Mouse (Mus musculus): ENCODE data around the gene Cntn3. TPM values are rescaled to one million over a fixed set of nuclear protein-coding genes. Genes with fewer than 3 reads are reported as not detected.
"Not testable (repeated sequence)": the region's sequence is repeated elsewhere in the genome, so short reads cannot be mapped to it uniquely, and the experiment has no call there.

The Cntn3 gene
- not detected for total RNA-seq (2021)
- long read RNA-seq, experiment 1 = 0 reads
- long read RNA-seq, experiment 2 = 0 reads

GRCm38 (mm10) chr6:102573001-102573400 lies at the start of gene Cntn3:
Cntn3 (minus strand) TSS chr6:102573101.
- DNase-seq = not testable (repeated sequence)

GRCm38 (mm10) chr6:102600773-102601172 lies 27.9 kb upstream of the Cntn3 start:
- no peak for DNase-seq

- no peak for DNase-seq
Measured at GRCm38 (mm10) chr6:102597756-102598155, 24.9 kb upstream of the Cntn3 start.

GRCm38 (mm10) chr6:102590151-102590550 lies 17.2 kb upstream of the Cntn3 start:
- DNase-seq = no peak

GRCm38 (mm10) chr6:102589311-102589710 lies 16.4 kb upstream of the Cntn3 start:
- DNase-seq = no peak

- DNase-seq = no peak
Measured at GRCm38 (mm10) chr6:102586056-102586455, 13.2 kb upstream of the Cntn3 start.

GRCm38 (mm10) chr6:102583578-102583977 lies 10.7 kb upstream of the Cntn3 start:
- DNase-seq = no peak

GRCm38 (mm10) chr6:102567496-102567895 lies 5.4 kb downstream of the Cntn3 start:
- DNase-seq = no peak

- no peak for DNase-seq
Measured at GRCm38 (mm10) chr6:102565228-102565627, 7.7 kb downstream of the Cntn3 start.

GRCm38 (mm10) chr6:102564011-102564731 lies 8.7 kb downstream of the Cntn3 start:
- no peak for DNase-seq

- no peak for DNase-seq
Measured at GRCm38 (mm10) chr6:102563431-102563830, 9.5 kb downstream of the Cntn3 start.

GRCm38 (mm10) chr6:102557521-102557920 lies 15.4 kb downstream of the Cntn3 start:
- no peak for DNase-seq

- no peak for DNase-seq
Measured at GRCm38 (mm10) chr6:102556497-102556896, 16.4 kb downstream of the Cntn3 start.

GRCm38 (mm10) chr6:102555814-102556437 lies 17.0 kb downstream of the Cntn3 start:
- no peak for DNase-seq

- DNase-seq = no peak
Measured at GRCm38 (mm10) chr6:102555067-102555657, 17.7 kb downstream of the Cntn3 start.

- DNase-seq = no peak
Measured at GRCm38 (mm10) chr6:102541633-102542412, 31.1 kb downstream of the Cntn3 start.

- DNase-seq = no peak
Measured at GRCm38 (mm10) chr6:102535599-102535998, 37.3 kb downstream of the Cntn3 start.

GRCm38 (mm10) chr6:102523037-102523436 lies 49.9 kb downstream of the Cntn3 start:
- DNase-seq = no peak

GRCm38 (mm10) chr6:102520977-102521376 lies 51.9 kb downstream of the Cntn3 start:
- DNase-seq = no peak

GRCm38 (mm10) chr6:102515231-102515630 lies 57.7 kb downstream of the Cntn3 start:
- DNase-seq = no peak

- no peak for DNase-seq
Measured at GRCm38 (mm10) chr6:102512085-102512484, 60.8 kb downstream of the Cntn3 start.

- no peak for DNase-seq
Measured at GRCm38 (mm10) chr6:102485509-102485908, 87.4 kb downstream of the Cntn3 start.

Data from gastrocnemius, postnatal 25 days (tissue).